Mouse (Mus musculus) limb, embryonic 14.5 days (tissue): ENCODE data around the gene Cnnm1. TPM values are rescaled to one million over a fixed set of nuclear protein-coding genes. Genes with fewer than 3 reads are reported as not detected.
"Not testable (repeated sequence)": the region's sequence is repeated elsewhere in the genome, so short reads cannot be mapped to it uniquely, and the experiment has no call there.

Experiments
- ATAC-seq: fragments of 200-750 bp; cut with Nextera tagmentation; 2 replicates; pipeline ENCODE4 v1.8.0; 2017; ENCODE audit warnings: low read depth, moderate number of reproducible peaks, moderate TSS enrichment; ENCODE audit not compliant: low FRiP score
- DNase-seq: peaks from one replicate; pipeline ENCODE4 v3.0.0-alpha.2; 2015; ENCODE audit warnings: low spot score
- H3K27ac ChIP-seq: fragments of 300-500 bp; sonication (generic); replicated peaks from 2 replicates; pipeline ENCODE4 v1.5.1; 2014; ENCODE audit warnings: low read depth, mild to moderate bottlenecking, low read length, moderate library complexity, mixed read lengths
- H3K27me3 ChIP-seq: fragments of 300-500 bp; sonication (generic); 2 replicates; pipeline ENCODE4 v1.6.1; 2014; ENCODE audit warnings: low read length, mixed read lengths; ENCODE audit not compliant: control insufficient read depth, insufficient read depth
- H3K36me3 ChIP-seq: fragments of 300-500 bp; sonication (generic); 2 replicates; pipeline ENCODE4 v1.6.1; 2014; ENCODE audit warnings: mild to moderate bottlenecking, low read length, moderate library complexity, mixed read lengths; ENCODE audit not compliant: control insufficient read depth, insufficient read depth
- H3K4me1 ChIP-seq: fragments of 300-500 bp; sonication (generic); 2 replicates; pipeline ENCODE4 v1.6.1; 2014; ENCODE audit warnings: antibody characterized with exemption, low read length, mixed read lengths; ENCODE audit not compliant: control insufficient read depth, insufficient read depth
- H3K4me2 ChIP-seq: fragments of 300-500 bp; sonication (generic); replicated peaks from 2 replicates; pipeline ENCODE4 v1.6.1; 2014; ENCODE audit warnings: low read depth, mild to moderate bottlenecking, low read length, moderate library complexity; ENCODE audit not compliant: severe bottlenecking
- H3K4me3 ChIP-seq: fragments of 300-500 bp; sonication (generic); replicated peaks from 2 replicates; pipeline ENCODE4 v1.5.1; 2014; ENCODE audit warnings: low read length
- H3K9ac ChIP-seq: fragments of 300-500 bp; sonication (generic); 2 replicates; pipeline ENCODE4 v1.6.1; 2014; ENCODE audit warnings: mild to moderate bottlenecking, low read depth, low read length, moderate library complexity; ENCODE audit not compliant: severe bottlenecking
- H3K9me3 ChIP-seq: fragments of 300-500 bp; sonication (generic); 2 replicates; pipeline ENCODE4 v1.6.1; 2016; ENCODE audit warnings: low read length; ENCODE audit not compliant: control insufficient read depth
- POLR2A ChIP-seq: fragments of 200-500 bp; IDR thresholded peaks from 2 replicates; pipeline ENCODE4 v1.8.0; 2012; ENCODE audit warnings: inconsistent platforms, mild to moderate bottlenecking, moderate library complexity, borderline replicate concordance; ENCODE audit not compliant: insufficient read depth, insufficient read length; ENCODE audit errors: extremely low read depth
- WGBS: fragments of 180-500 bp; shearing (Covaris S2); extraction: QIAGEN DNeasy Blood & Tissue Kit; methylation state at CpG from one replicate; pipeline ENCODE4 v1.1.7; 2014; 5-methylcytosine and 5-hydroxymethylcytosine counted together
- polyA plus RNA-seq, 2 experiments: library from polyadenylated mRNA; depleted of rRNA in 1 of 2; stranded (reverse) in 1 of 2; unstranded in 1 of 2; fragments of >200 nt; fragmentation: Nextera tagmentation in 1 of 2; extraction: Ambion mirVana in 1 of 2; gene quantifications; 2 replicates each; pipeline versions ENCODE4 v1.2.1 to v1.2.3; 2012 to 2014

Gene Cnnm1
- polyA plus RNA-seq, 2 experiments: 1.3 to 3.3 TPM

DNA sequence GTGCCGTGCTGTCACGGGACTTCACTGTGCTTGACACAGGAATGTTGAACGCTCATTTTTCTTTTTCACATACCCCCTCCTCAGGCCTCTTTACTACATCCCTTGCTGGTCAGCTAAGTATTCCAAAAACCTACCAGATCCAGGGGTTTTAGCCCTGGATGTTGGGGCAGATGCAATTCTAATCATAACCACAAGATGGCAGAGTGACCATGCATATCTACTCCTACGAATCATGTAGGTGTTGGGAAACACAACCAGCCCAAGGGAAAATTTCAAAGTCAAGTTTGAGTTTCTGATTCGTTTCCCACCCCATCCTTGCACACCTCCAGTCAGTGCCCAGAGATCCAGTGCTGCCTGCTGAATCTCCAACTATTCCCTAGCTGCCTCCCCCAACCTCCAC lies 55.6 kb downstream of the Cnnm1 start:
- H3K9ac ChIP-seq: no peak overlapping the region
- no peak overlapping the region for H3K4me2 ChIP-seq
- H3K9me3 ChIP-seq: no peaks in the 10 kb centered on the region
- peaks cover 3% of the 10 kb centered on the region; the same call in 1 of the 2 replicates for H3K27me3 ChIP-seq
- no peak overlapping the region for H3K4me3 ChIP-seq
- no peaks in the 10 kb centered on the region for H3K4me1 ChIP-seq
- H3K27ac ChIP-seq: no peak overlapping the region
- H3K36me3 ChIP-seq: peaks cover 17% of the 10 kb centered on the region
- TF ChIP-seq POLR2A: no peak
- WGBS: 23% methylated on average over 5 of the region's 5 CpGs
- DNase-seq (peak; percentile 80), ATAC-seq (0 out of 2 replicates have a peak, but pooled peaks have one; percentile 10)

DNA sequence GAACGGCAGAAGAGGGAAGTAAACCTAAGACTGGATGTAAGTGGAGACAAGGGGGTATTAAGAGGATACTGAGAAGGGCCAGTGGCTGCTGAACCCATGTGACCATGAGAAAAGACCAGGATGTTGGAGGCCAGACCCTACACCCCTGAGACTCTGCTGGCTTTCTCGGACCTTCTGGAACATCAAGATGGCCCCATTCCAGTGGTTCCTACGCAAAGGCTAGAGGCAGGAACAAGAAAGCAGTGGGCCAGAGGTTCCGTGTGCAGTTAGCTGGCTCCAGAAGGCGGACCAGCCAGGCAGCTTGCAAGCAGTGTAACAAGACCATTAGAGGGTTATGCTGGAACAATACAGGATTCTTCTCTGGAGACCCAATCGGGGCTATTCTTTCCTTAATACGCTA lies 57.2 kb downstream of the Cnnm1 start:
- no peak for DNase-seq
- H3K9me3 ChIP-seq: no peaks in the 10 kb centered on the region
- H3K27ac ChIP-seq: no peak overlapping the region
- no peak for TF ChIP-seq POLR2A
- H3K4me2 ChIP-seq: no peak overlapping the region
- H3K27me3 ChIP-seq: peaks cover 3% of the 10 kb centered on the region; the same call in 1 of the 2 replicates
- no peak overlapping the region for H3K9ac ChIP-seq
- H3K36me3 ChIP-seq: peaks cover 23% of the 10 kb centered on the region
- 82% methylated on average over 7 of the region's 7 CpGs for whole genome bisulfite sequencing
- H3K4me1 ChIP-seq: no peaks in the 10 kb centered on the region
- no peak overlapping the region for H3K4me3 ChIP-seq
- no peak for ATAC-seq

- Histone ChIP-seq H3K27me3 (peaks cover 3% of the 10 kb centered on the region; the same call in 1 of the 2 replicates), H3K9ac (no peak overlapping the region), H3K4me3 (no peak overlapping the region), H3K9me3 (no peaks in the 10 kb centered on the region), H3K4me1 (no peaks in the 10 kb centered on the region), H3K27ac (no peak overlapping the region), H3K4me2 (no peak overlapping the region), H3K36me3 (peaks cover 24% of the 10 kb centered on the region)
- 76% methylated on average over 7 of the region's 7 CpGs for WGBS
- ATAC-seq (no peak), DNase-seq (no peak)
- no peak for TF ChIP-seq POLR2A
Observed at GRCm38 (mm10) chr19:43498874-43499273, 58.6 kb downstream of the Cnnm1 start.

- Histone ChIP-seq H3K27me3 (no peaks in the 10 kb centered on the region), H3K9me3 (no peaks in the 10 kb centered on the region), H3K4me1 (no peaks in the 10 kb centered on the region), H3K27ac (no peak overlapping the region), H3K4me3 (no peak overlapping the region), H3K36me3 (peaks cover 51% of the 10 kb centered on the region), H3K4me2 (no peak overlapping the region), H3K9ac (no peak overlapping the region)
- ATAC-seq (no peak), DNase-seq (no peak)
- 75% methylated on average over 11 of the region's 11 CpGs for WGBS
- no peak for TF ChIP-seq POLR2A
Observed at GRCm38 (mm10) chr19:43502630-43503029, 62.4 kb downstream of the Cnnm1 start.

DNA sequence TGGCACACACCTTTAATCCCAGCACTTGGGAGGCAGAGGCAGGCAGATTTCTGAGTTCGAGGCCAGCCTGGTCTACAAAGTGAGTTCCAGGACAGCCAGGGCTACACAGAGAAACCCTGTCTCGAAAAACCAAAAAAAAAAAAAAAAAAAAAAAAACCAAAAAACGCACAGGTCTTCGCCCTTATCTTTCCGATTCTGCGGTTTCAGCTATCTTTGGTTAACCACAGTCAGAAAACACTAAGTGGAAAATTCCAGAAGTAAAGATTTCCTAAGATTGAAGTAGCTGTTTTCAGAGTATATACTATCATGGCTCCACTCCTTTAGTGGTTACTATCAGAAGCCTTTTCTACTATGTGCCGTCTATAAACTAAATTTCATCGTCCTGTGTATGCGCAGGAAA lies 63.4 kb downstream of the Cnnm1 start:
- not testable (repeated sequence) for H3K9me3 ChIP-seq, DNase-seq, H3K9ac ChIP-seq, H3K4me2 ChIP-seq, H3K4me1 ChIP-seq, H3K4me3 ChIP-seq, H3K27ac ChIP-seq, H3K27me3 ChIP-seq, ATAC-seq
- H3K36me3 ChIP-seq: peaks cover 55% of the 10 kb centered on the region
- WGBS: 93% methylated on average over 8 of the region's 9 CpGs

DNA sequence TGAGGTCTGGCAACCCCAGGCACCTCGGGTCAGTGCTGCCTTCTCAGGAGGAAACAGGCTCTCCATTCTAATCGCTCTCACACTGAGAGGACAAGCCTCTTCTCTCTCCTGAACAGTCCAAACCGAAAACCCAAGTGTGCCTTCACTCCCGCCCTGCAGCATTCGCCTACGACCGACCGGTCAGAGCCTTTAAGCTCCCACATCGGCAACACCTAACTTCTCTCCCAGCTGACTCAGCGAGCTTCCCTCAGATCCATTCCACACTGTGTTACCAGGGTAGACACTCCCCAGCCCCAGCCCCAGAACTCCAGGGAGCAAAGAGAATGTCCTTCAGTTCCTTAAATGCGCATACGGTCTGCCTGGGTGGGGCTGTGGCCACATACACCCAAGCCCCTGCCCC lies 65.2 kb downstream of the Cnnm1 start:
- Histone ChIP-seq H3K4me3 (no peak overlapping the region), H3K27me3 (no peaks in the 10 kb centered on the region), H3K36me3 (peaks cover 42% of the 10 kb centered on the region), H3K9me3 (no peaks in the 10 kb centered on the region), H3K9ac (no peak overlapping the region), H3K27ac (no peak overlapping the region), H3K4me1 (no peaks in the 10 kb centered on the region), H3K4me2 (no peak overlapping the region)
- 90% methylated on average over 12 of the region's 12 CpGs for WGBS
- ATAC-seq (no peak), DNase-seq (no peak)
- no peak for TF ChIP-seq POLR2A
